Mouse (Mus musculus) intestine, postnatal 0 days (tissue): Measurements from ENCODE around the gene Wls. TPM values are rescaled to one million over a fixed set of nuclear protein-coding genes. Genes with fewer than 3 reads are reported as not detected.

Source experiments
- ATAC-seq: fragments of 200-750 bp; cut with Nextera tagmentation; 2 replicates; pipeline ENCODE4 v1.8.0; 2017; ENCODE audit warnings: mild to moderate bottlenecking, moderate TSS enrichment, moderate library complexity
- H3K27ac ChIP-seq: fragments of 300-500 bp; sonication (generic); 2 replicates; pipeline ENCODE4 v1.5.1; 2014; ENCODE audit warnings: mild to moderate bottlenecking, low read depth, low read length, moderate library complexity
- H3K27me3 ChIP-seq: fragments of 300-500 bp; sonication (generic); replicated peaks from 2 replicates; pipeline ENCODE4 v1.6.1; 2014; ENCODE audit warnings: low read length, mixed read lengths; ENCODE audit not compliant: control insufficient read depth, insufficient read depth
- H3K36me3 ChIP-seq: fragments of 300-500 bp; sonication (generic); 2 replicates; pipeline ENCODE4 v1.6.1; 2014; ENCODE audit warnings: mild to moderate bottlenecking, moderate library complexity; ENCODE audit not compliant: control insufficient read depth, insufficient read depth
- H3K4me1 ChIP-seq: fragments of 300-500 bp; sonication (generic); replicated peaks from 2 replicates; pipeline ENCODE4 v1.6.1; 2014; ENCODE audit warnings: antibody characterized with exemption, low read length, mixed read lengths; ENCODE audit not compliant: control insufficient read depth, insufficient read depth
- H3K4me2 ChIP-seq: fragments of 300-500 bp; sonication (generic); replicated peaks from 2 replicates; pipeline ENCODE4 v1.6.1; 2014; ENCODE audit warnings: low read depth, mild to moderate bottlenecking, moderate library complexity
- H3K4me3 ChIP-seq: fragments of 300-500 bp; sonication (generic); 2 replicates; pipeline ENCODE4 v1.5.1; 2014; ENCODE audit warnings: low read depth, low read length
- H3K9ac ChIP-seq: fragments of 300-500 bp; sonication (generic); 2 replicates; pipeline ENCODE4 v1.6.1; 2014; ENCODE audit warnings: mild to moderate bottlenecking, low read depth, low read length
- H3K9me3 ChIP-seq: fragments of 300-500 bp; sonication (generic); 2 replicates; pipeline ENCODE4 v1.6.1; 2016; ENCODE audit warnings: mixed run types; ENCODE audit not compliant: control insufficient read depth
- CTCF ChIP-seq: sonication (generic); IDR thresholded peaks from 2 replicates; pipeline ENCODE4 v1.5.1; 2016; ENCODE audit warnings: low read depth, mild to moderate bottlenecking, control low read depth, antibody characterized with exemption, moderate library complexity
- WGBS: fragments of 180-500 bp; shearing (Covaris S2); extraction: QIAGEN DNeasy Blood & Tissue Kit; methylation state at CpG from one replicate; pipeline ENCODE4 v1.1.7; 2014; 5-methylcytosine and 5-hydroxymethylcytosine counted together
- polyA plus RNA-seq: library from polyadenylated mRNA; unstranded; fragments of >200 nt; fragmentation: Nextera tagmentation; extraction: Ambion mirVana; gene quantifications from 2 replicates; pipeline ENCODE4 v1.2.1, GENCODE M21; 2015

Wls gene
- polyA plus RNA-seq, 1 experiment from 2014 or later = 30.5 TPM

DNA sequence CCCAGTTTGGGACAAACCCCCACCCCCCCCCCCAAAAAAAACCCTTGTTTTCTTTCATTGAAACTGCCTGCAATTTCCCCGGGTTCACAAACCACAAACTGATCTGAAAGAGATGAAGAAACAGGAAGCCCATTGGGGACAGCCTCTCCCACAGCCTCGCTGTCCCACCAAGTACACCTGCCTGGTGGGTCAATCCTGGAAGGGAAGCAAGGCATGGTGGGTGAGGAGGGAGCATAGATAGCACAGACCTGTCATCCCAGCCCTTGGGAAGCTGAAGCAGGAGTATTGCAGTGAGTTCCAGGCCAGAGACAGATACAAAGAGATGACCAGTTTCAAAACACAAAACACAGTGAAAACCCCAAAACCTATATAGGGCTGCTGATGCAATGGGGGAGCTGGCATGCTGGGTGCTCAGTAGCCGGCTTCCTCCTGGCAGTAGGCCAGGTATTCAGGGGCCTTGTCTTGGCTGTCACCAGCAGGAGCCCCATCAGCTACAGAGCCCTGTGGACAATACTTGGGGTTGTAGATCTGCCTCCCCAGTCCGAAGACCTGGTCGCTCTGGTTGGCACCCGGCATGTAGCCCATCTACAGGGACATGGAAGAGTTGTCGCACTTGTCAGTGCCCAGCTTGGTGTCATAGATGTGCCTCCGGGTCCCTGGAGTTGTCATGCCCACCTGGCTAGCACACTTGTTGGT lies 51.7 kb downstream of the Wls start:
- no peak for TF ChIP-seq CTCF
- H3K27me3 ChIP-seq = no peaks in the 10 kb centered on the region
- WGBS = 88% methylated on average over 8 of the region's 8 CpGs
- H3K4me3 ChIP-seq = no peak overlapping the region
- no peaks in the 10 kb centered on the region for H3K4me1 ChIP-seq
- no peak overlapping the region for H3K9ac ChIP-seq
- no peak overlapping the region for H3K4me2 ChIP-seq
- no peaks in the 10 kb centered on the region for H3K9me3 ChIP-seq
- H3K27ac ChIP-seq = no peak overlapping the region
- no peak for ATAC-seq
- H3K36me3 ChIP-seq = no peaks in the 10 kb centered on the region

DNA sequence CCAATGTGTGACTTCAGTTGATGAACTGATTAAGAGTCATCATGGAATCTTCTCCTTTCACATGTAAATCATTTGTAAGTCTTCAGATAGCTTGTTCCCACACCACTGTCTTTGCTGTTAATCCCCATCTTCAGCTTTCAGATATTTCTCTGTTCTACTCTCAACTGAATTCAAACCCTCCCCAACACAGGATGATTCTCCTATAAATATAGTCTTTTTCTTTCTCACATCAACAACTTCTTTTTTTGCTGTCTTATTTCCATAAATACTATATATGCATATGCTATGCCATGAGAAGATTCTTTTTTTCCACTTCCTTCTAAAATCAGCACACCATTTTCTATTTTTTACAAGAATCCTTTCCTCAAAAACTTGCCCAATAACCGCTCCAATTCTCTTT lies 67.9 kb downstream of the Wls start:
- 94% methylated on average over 1 of the region's 1 CpGs for WGBS
- Histone ChIP-seq H3K27me3 (no peaks in the 10 kb centered on the region), H3K4me2 (no peak overlapping the region), H3K36me3 (0 out of 2 replicates have a peak, but pooled peaks cover 3% of the 10 kb centered on the region), H3K9ac (no peak overlapping the region), H3K4me3 (no peak overlapping the region), H3K9me3 (no peaks in the 10 kb centered on the region), H3K27ac (no peak overlapping the region), H3K4me1 (no peaks in the 10 kb centered on the region)
- no peak for TF ChIP-seq CTCF
- no peak for ATAC-seq

GRCm38 (mm10) chr3:159917328-159918090 lies 78.0 kb downstream of the Wls start:
- Histone ChIP-seq H3K36me3 (peaks cover 4% of the 10 kb centered on the region; the same call in 1 of the 2 replicates), H3K27me3 (no peaks in the 10 kb centered on the region), H3K4me2 (no peak overlapping the region), H3K9ac (no peak overlapping the region), H3K4me1 (no peaks in the 10 kb centered on the region), H3K27ac (no peak overlapping the region), H3K9me3 (no peaks in the 10 kb centered on the region), H3K4me3 (no peak overlapping the region)
- ATAC-seq = no peak
- WGBS = 79% methylated on average over 2 of the region's 2 CpGs
- no peak for TF ChIP-seq CTCF

Other genes starting within 250 kb of the Wls start
- not detected in 2 replicates for gene Rpe65, start 240.5 kb upstream of the Wls start, polyA plus RNA-seq